Mouse (Mus musculus) megakaryocyte progenitor cell, adult 5-6 weeks (primary cell): Measurements from ENCODE around the gene Sdr9c7. TPM values are rescaled to one million over a fixed set of nuclear protein-coding genes. Genes with fewer than 3 reads are reported as not detected.
A peak's percentile ranks its signal among the peaks of the same experiment; 100 is the strongest.
"Not testable (repeated sequence)": the region's sequence is repeated elsewhere in the genome, so short reads cannot be mapped to it uniquely, and the experiment has no call there.

Experiments
- ATAC-seq: replicated peaks from 2 replicates; pipeline ENCODE4 v1.8.0; 2016; ENCODE audit warnings: mild to moderate bottlenecking, moderate TSS enrichment, inconsistent platforms; ENCODE audit not compliant: poor library complexity
- total RNA-seq, 2 experiments: library from RNA; stranded (forward) in 1 of 2; stranded (reverse) in 1 of 2; fragments of 157-497, 149-512 nt in 1 of 2; fragments of 200-1000 nt in 1 of 2; gene quantifications; 2 replicates each; pipeline versions ENCODE4 v1.2.3 to v1.2.4; 2015 to 2017

Gene Sdr9c7
- total RNA-seq, 2 experiments from 2014 or later: not detected

DNA sequence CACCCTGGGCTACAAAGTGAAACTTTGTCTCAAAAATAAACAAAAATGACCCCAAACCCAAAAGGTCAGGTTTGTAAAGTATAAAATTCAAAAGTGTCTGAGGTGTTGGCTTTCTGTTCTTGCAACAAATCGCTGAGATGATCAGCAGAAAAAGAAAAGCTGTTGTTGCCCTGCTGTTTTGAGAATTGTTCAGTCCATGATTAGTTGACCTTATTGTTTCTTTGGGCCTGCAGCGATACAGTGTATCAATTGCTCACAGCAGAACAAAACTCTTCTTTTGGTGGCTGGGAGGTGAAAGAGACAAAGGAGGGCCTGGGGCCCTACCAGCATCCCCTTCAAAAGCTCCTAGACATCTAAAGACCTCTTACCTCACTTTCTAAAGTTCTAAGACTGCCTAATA lies 7.8 kb downstream of the Sdr9c7 start:
- ATAC-seq: no peak

- ATAC-seq: no peak
Measured at GRCm38 (mm10) chr10:127907386-127907951, 9.2 kb downstream of the Sdr9c7 start.

DNA sequence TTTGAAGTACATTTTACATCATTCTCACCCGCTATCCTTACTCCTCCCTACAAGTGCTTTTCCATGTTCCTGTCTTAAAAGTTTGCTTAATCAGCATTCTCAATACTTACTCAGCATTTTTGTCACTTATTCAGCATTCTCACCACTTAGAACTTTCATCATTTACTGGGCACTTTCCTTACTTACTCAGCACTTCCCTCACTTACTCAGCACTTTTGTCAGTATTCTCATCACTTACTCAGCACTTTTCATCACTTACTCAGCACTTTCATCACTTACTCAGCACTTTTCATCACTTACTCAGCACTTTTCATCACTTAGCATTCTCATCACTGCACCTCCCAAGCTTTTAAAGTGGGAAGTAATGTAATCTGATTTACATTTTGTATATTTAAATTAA lies 17.3 kb downstream of the Sdr9c7 start:
- no peak for ATAC-seq

- ATAC-seq: not testable (repeated sequence)
Measured at GRCm38 (mm10) chr10:127917183-127917582, 18.9 kb downstream of the Sdr9c7 start.

DNA sequence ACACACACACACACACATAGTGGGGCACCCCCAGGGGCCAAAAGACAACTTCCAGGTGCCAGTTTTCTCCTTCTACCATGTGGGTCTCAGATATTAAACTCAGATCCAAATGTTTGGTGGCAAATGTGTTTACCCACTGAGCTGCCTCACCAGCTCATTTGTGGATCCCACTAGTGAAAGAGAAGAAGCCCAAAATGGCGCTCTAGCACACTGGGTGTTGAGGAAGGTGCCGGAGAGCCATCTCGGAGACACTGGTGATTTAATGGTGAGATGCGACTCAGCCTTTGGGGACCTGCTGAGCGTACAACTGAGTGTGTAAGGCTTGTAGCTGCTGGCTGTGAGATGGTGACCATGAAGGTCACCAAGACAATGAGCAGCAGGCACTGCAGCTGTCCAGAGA lies 19.3 kb downstream of the Sdr9c7 start:
- ATAC-seq: no peak

- no peak for ATAC-seq
Measured at GRCm38 (mm10) chr10:127922241-127922640, 23.9 kb downstream of the Sdr9c7 start.

DNA sequence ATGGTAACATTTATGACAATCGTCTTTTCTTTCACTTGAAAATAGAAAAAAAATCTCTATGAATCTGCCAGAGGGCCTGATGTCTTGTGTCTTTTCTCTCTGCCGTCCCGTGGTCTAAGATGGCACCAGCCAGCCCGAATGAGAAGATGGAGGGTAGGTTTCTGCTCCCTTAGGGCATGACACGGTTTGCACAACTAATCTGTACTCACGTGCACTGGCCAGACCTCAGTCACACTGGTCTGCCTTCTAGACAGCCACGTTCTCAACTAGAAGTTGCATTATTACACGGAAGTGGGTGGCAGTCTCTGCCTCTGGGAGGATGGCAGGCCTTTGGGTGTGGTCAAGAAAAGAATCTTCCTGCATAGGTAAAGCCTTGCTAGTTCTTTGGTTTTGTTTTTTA lies 24.7 kb downstream of the Sdr9c7 start:
- ATAC-seq: no peak

- ATAC-seq: no peak
Measured at GRCm38 (mm10) chr10:127924597-127925378, 26.5 kb downstream of the Sdr9c7 start.

GRCm38 (mm10) chr10:127927737-127928136 lies 29.4 kb downstream of the Sdr9c7 start:
- ATAC-seq: no peak

DNA sequence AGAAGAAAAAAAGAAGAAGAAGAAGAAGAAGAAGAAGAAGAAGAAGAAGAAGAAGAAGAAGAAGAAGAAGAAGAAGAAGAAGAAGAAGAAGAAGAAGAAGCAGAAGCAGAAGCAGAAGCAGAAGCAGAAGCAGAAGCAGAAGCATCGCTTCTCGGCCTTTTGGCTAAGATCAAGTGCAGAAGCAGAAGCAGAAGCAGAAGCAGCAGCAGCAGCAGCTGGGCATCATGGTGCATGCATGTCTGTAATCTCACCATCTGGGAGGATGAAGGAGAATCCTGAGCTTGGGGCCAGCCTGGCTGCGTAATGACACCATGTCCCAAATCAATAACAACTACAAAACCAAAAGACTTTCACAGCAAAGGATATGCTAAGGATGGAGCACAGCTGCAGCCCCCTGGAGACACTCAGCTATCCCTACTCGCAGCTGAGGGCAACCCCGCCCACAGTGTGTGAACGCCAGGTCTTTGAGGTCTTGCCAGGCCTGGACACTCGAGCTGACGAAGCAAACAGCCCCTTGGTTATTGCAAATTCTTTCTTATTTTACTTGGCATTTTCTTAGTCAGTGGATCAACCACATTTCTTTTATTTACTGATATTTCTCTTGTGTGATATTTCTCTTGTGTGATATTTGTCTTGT lies 34.1 kb downstream of the Sdr9c7 start:
- ATAC-seq: no peak

DNA sequence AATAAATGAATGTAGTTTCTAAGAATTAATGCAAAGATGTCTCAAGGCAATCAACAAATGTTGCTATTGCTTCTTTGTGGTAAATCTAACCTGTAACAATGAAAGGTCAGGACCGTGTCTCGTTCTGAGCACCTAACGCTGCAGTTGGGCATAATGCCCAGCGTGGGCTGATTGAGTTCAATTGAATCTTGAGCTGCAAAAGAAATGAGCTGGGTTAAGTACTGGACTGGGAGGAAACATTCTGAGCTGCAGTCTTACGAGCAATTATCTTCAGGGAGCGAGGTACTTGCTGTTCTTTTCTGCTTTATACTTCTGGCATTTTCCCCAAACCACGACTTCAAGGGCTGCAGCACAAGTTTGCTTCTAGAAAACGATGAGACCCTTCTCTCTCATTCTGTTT lies 38.0 kb downstream of the Sdr9c7 start:
- ATAC-seq: no peak

DNA sequence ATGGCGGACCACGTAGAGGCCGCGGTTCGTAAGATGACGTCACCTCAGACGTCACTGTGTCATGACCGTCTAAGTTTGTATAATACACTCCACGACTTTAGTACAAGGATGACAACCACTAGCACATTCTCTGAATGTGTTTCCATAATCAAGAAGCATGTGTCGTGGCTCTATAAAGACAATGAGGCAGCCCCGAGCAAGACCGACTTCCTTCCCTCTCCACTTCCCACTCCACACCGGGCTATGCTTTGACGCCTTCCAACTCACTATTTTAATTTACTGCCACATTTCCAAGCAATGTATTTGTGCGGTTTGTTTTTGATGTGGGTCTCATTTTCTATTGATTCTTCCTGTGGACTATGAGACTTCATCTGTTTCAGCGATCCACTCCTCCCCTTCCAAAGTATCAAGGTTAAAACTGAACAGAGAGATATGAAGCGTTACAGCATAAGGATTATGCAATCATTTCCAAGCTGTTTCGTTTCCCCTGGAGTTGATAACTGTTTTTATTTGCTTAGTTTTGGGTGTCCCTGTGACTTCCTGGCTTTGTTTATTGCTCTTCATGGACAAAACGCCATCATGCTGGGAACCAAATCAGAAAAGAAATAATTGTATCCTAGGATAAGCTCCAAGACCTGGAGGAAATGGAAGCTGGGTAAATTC lies 38.6 kb downstream of the Sdr9c7 start:
- peak; percentile 73 for ATAC-seq

GRCm38 (mm10) chr10:127937428-127938010 lies 39.2 kb downstream of the Sdr9c7 start:
- ATAC-seq: peak; percentile 83

- not testable (repeated sequence) for ATAC-seq
Measured at GRCm38 (mm10) chr10:127939667-127940066, 41.3 kb downstream of the Sdr9c7 start.

DNA sequence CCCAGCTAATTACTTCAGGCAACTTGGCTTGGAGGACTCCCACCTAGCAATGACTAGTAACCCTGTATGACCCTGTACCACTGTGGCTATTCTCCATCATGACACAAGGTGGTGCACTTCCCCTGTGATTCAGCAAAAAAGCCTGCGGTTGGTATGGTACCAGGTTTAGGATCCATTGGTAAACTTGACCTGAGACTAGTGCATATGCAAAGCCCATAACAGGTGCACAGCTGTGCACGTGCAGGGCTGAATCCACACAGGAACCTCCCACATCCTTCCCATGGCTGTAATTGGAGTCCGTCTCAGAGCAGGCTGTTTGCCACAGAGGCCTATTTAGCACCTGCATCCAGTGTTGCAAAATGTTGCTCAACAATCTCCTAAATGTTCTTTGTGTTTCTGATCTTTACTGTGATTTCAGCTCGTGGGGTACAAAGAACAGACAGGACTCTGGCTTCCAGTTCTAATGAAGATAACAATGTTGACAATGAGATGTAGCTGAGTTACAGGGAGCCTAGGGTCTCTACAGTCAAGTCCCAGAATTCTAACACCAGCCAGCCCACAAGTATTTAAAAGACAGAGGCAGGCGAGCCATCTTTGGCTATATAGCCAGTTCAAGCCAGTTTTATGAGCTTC lies 47.2 kb downstream of the Sdr9c7 start:
- peak; percentile 99 for ATAC-seq

- ATAC-seq: no peak
Measured at GRCm38 (mm10) chr10:127949596-127950130, 51.3 kb downstream of the Sdr9c7 start.

GRCm38 (mm10) chr10:127951390-127951789 lies 53.1 kb downstream of the Sdr9c7 start:
- ATAC-seq: no peak

DNA sequence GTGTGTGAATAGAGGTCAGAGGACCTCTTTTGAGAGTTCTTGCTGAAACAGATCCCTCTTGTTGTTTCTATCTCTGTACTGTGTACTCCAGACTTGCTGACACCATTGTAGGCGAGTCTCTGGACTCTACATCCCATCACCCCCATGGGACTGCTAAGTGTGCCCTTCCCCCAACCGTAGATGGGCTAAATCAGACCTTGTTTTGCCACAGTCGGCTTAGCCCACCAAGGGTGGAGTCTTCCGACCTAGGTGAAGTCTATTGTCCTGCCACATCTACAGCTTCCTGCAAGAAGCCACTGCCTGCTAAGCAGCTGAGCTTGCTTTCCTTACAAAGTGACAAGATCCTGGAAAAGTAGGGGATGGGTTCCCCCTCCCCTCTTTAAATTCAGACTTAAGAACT lies 53.5 kb downstream of the Sdr9c7 start:
- ATAC-seq: no peak

GRCm38 (mm10) chr10:127955034-127955433 lies 56.7 kb downstream of the Sdr9c7 start:
- no peak for ATAC-seq

- ATAC-seq: peak; percentile 80
Measured at GRCm38 (mm10) chr10:127956168-127956816, 58.0 kb downstream of the Sdr9c7 start.
